Mouse (Mus musculus) gastrocnemius, adult 2 months (tissue): ENCODE measurements around the gene Col5a1. TPM values are rescaled to one million over a fixed set of nuclear protein-coding genes. Genes with fewer than 3 reads are reported as not detected.

Experiments used
- DNase-seq: peaks from one replicate; pipeline ENCODE4 v3.0.0; 2022
- H3K27ac ChIP-seq: fragments of 200-600 bp; 2 replicates; pipeline ENCODE4 v1.8.1; 2022; ENCODE audit warnings: mild to moderate bottlenecking
- H3K4me3 ChIP-seq: fragments of 200-600 bp; 2 replicates; pipeline ENCODE4 v1.8.1; 2022; ENCODE audit warnings: mild to moderate bottlenecking, moderate library complexity
- CTCF ChIP-seq: fragments of 200-600 bp; IDR thresholded peaks from 2 replicates; pipeline ENCODE4 v1.8.1; 2022; ENCODE audit warnings: antibody characterized with exemption, mild to moderate bottlenecking, moderate library complexity
- intact Hi-C: fragments of 180-260 bp; cut with DNase I; formaldehyde crosslinking; loops from one replicate; pipeline ENCODE4 v1.15.1; 2025
- total RNA-seq, 2 experiments: library from RNA; stranded (reverse); gene quantifications; 2 replicates each; pipeline ENCODE4 v1.2.3; 2021

Col5a1 gene
- total RNA-seq, 2 experiments from 2014 or later, result 15.9 to 20.9 TPM

GRCm38 (mm10) chr2:27871056-27871455 is 15.2 kb upstream of the Col5a1 start:
- intact Hi-C loops, result no loop called here
- no peak for DNase-seq
- Histone ChIP-seq H3K27ac (no peak overlapping the region), H3K4me3 (no peak overlapping the region)
- TF ChIP-seq CTCF, result no peak

- DNase-seq, result peak; percentile 34
- no peak overlapping the region for H3K27ac ChIP-seq
- intact Hi-C loops, result no loop called here
- H3K4me3 ChIP-seq, result no peak overlapping the region
- no peak for TF ChIP-seq CTCF
Observed at GRCm38 (mm10) chr2:27872276-27872675, 13.9 kb upstream of the Col5a1 start.

GRCm38 (mm10) chr2:27873030-27873429 is 13.2 kb upstream of the Col5a1 start:
- intact Hi-C loops, result no loop called here
- H3K4me3 ChIP-seq, result no peak overlapping the region
- TF ChIP-seq CTCF, result no peak
- no peak for DNase-seq
- H3K27ac ChIP-seq, result no peak overlapping the region

- no peak overlapping the region for H3K27ac ChIP-seq
- no peak for DNase-seq
- TF ChIP-seq CTCF, result no peak
- H3K4me3 ChIP-seq, result no peak overlapping the region
- intact Hi-C loops, result no loop called here
Observed at GRCm38 (mm10) chr2:27874596-27874995, 11.6 kb upstream of the Col5a1 start.

- DNase-seq, result no peak
- TF ChIP-seq CTCF, result no peak
- H3K27ac ChIP-seq, result no peak overlapping the region
- intact Hi-C loops, result no loop called here
- no peak overlapping the region for H3K4me3 ChIP-seq
Observed at GRCm38 (mm10) chr2:27875231-27875630, 11.0 kb upstream of the Col5a1 start.

- Histone ChIP-seq H3K27ac (no peak overlapping the region), H3K4me3 (no peak overlapping the region)
- TF ChIP-seq CTCF, result no peak
- intact Hi-C loops, result no loop called here
- DNase-seq, result no peak
Observed at GRCm38 (mm10) chr2:27875786-27876185, 10.4 kb upstream of the Col5a1 start.

GRCm38 (mm10) chr2:27876724-27877504 is 9.3 kb upstream of the Col5a1 start:
- intact Hi-C loops, result no loop called here
- DNase-seq, result no peak
- H3K4me3 ChIP-seq, result no peak overlapping the region
- no peak overlapping the region for H3K27ac ChIP-seq
- no peak for TF ChIP-seq CTCF

GRCm38 (mm10) chr2:27878066-27878465 is 8.2 kb upstream of the Col5a1 start:
- TF ChIP-seq CTCF, result no peak
- Histone ChIP-seq H3K4me3 (no peak overlapping the region), H3K27ac (no peak overlapping the region)
- intact Hi-C loops, result no loop called here
- no peak for DNase-seq

GRCm38 (mm10) chr2:27883276-27883675 is 2.9 kb upstream of the Col5a1 start:
- intact Hi-C loops, result loop anchor here (10.0 kb wide), 1 partner anchor 338 kb away; no protein-coding TSS in a partner anchor
- no peak for TF ChIP-seq CTCF
- peak; percentile 54 for DNase-seq
- Histone ChIP-seq H3K27ac (no peak overlapping the region), H3K4me3 (no peak overlapping the region)

- intact Hi-C loops, result loop anchor here (2.0 to 10.0 kb wide), 2 partner anchors 113 to 341 kb away; no protein-coding TSS in a partner anchor
- DNase-seq, result no peak
Observed at GRCm38 (mm10) chr2:27885456-27886147, 623 bp upstream of the Col5a1 start.

GRCm38 (mm10) chr2:27886608-27887460 is 609 bp downstream of the Col5a1 start:
- Histone ChIP-seq H3K27ac (peak overlapping the region; percentile 87), H3K4me3 (peak overlapping the region; percentile 93)
- peak; percentile 63 for DNase-seq
- peak; percentile 67 for TF ChIP-seq CTCF
- intact Hi-C loops, result loop anchor here (2.0 to 10.0 kb wide), 2 partner anchors 114 to 342 kb away; no protein-coding TSS in a partner anchor

More at GRCm38 (mm10) chr2:27885456-27886147, 623 bp upstream of the Col5a1 start:
- Histone ChIP-seq H3K4me3 (peak overlapping the region; percentile 93), H3K27ac (peak overlapping the region; percentile 87)
- TF ChIP-seq CTCF, result no peak
